Mouse (Mus musculus) forebrain, postnatal 0 days (tissue): ENCODE results near the gene Pla2g6. TPM values are rescaled to one million over a fixed set of nuclear protein-coding genes. Genes with fewer than 3 reads are reported as not detected.

Experiments
- ATAC-seq: fragments of 200-750 bp; cut with Nextera tagmentation; 2 replicates; pipeline ENCODE4 v1.8.0; 2017; ENCODE audit warnings: mild to moderate bottlenecking, moderate library complexity
- DNase-seq: peaks from one replicate; pipeline ENCODE4 v3.0.0-alpha.2; 2015
- H3K27ac ChIP-seq: fragments of 300-500 bp; sonication (generic); 2 replicates; pipeline ENCODE4 v1.5.1; 2014; ENCODE audit warnings: low read depth, mild to moderate bottlenecking, antibody characterized with exemption, low read length, moderate library complexity, mixed read lengths
- H3K27me3 ChIP-seq: fragments of 300-500 bp; sonication (generic); 2 replicates; pipeline ENCODE4 v1.6.1; 2014; ENCODE audit warnings: mild to moderate bottlenecking, low read length, mixed read lengths; ENCODE audit not compliant: insufficient read depth
- H3K36me3 ChIP-seq: fragments of 300-500 bp; sonication (generic); 2 replicates; pipeline ENCODE4 v1.6.1; 2014; ENCODE audit warnings: mild to moderate bottlenecking, moderate library complexity; ENCODE audit not compliant: insufficient read depth
- H3K4me1 ChIP-seq: fragments of 300-500 bp; sonication (generic); 2 replicates; pipeline ENCODE4 v1.6.1; 2014; ENCODE audit warnings: antibody characterized with exemption; ENCODE audit not compliant: insufficient read depth
- H3K4me2 ChIP-seq: fragments of 300-500 bp; sonication (generic); 2 replicates; pipeline ENCODE4 v1.6.1; 2014; ENCODE audit warnings: low read depth, mild to moderate bottlenecking, moderate library complexity
- H3K4me3 ChIP-seq: fragments of 300-500 bp; sonication (generic); 2 replicates; pipeline ENCODE4 v1.5.1; 2014; ENCODE audit warnings: low read depth, low read length, mixed read lengths
- H3K9ac ChIP-seq: fragments of 300-500 bp; sonication (generic); 2 replicates; pipeline ENCODE4 v1.6.1; 2014; ENCODE audit warnings: mild to moderate bottlenecking
- H3K9me3 ChIP-seq: fragments of 300-500 bp; sonication (generic); 2 replicates; pipeline ENCODE4 v1.6.1; 2016; ENCODE audit warnings: low read length
- CTCF ChIP-seq: sonication (generic); IDR thresholded peaks from 2 replicates; pipeline ENCODE4 v1.5.1; 2016; ENCODE audit warnings: antibody characterized with exemption, control low read depth, low read depth
- WGBS: fragments of 180-500 bp; shearing (Covaris S2); extraction: QIAGEN DNeasy Blood & Tissue Kit; methylation state at CpG from one replicate; pipeline ENCODE4 v1.1.7; 2014; 5-methylcytosine and 5-hydroxymethylcytosine counted together
- polyA plus RNA-seq: library from polyadenylated mRNA; unstranded; fragments of >200 nt; fragmentation: Nextera tagmentation; extraction: Ambion mirVana; gene quantifications from 2 replicates; pipeline ENCODE4 v1.2.1, GENCODE M21; 2015
- total RNA-seq: library from RNA; depleted of rRNA; stranded (reverse); fragments of >200 nt; gene quantifications from 2 replicates; pipeline ENCODE4 v1.2.3, GENCODE M21; 2014

The Pla2g6 gene
- total and polyA plus RNA-seq, 2 experiments from 2014 or later = 15.2 to 31.1 TPM

DNA sequence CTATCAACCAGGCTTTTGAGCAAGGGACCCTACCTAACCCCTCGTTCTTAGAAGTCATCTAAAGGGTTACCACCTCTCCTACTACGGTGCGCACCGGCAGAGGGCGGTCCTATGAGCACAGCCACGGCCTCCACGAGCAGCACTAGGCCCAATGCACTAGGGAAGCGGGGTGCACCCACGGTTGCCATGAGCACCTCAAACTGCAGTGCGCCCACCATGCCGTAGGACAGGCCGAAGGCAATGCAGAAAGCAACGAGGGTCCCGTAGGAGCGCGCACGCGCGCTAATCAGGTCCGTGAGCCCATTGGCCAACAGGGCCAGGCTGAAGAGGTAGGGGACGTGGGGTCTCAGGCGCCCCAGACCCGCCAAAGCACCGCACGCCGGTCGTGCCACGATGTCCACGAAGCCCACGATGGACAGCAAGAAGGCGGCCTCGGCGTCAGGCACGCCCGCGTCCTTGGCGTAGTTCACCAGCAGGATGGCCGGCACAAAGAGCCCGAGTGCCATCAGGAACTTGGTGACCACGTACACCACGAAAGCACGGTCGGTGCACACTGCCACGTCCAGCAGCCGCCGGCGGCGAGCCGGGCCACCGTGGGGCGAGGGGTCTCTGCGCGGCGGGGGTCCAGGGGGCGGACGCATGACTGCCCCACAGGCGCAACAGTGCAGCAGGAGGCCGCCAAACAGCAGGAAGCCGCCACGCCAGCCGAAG lies 76.3 kb downstream of the Pla2g6 start:
- whole genome bisulfite sequencing = 3% methylated on average over 61 of the region's 61 CpGs
- peak; percentile 66 for DNase-seq
- ATAC-seq = peak; percentile 83

DNA sequence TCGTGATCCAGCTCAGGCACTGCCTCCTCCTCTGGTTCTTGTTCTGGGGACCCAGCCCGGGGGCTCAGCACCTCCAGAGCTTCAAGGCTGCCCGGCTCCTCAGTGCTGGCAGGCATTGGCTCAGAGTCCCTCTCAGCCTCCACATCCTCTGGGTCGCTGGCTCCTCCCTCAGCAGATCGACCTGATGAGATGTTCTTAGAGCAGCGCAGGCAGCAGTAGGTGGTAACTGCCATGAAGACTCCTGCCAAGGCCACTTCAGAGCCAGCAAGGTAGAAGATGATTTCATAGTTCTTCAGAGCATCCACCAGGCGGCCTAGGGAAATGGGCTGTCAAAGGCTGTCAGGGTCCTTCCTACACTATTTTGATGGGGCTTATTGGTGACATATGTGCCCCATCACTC lies 77.0 kb downstream of the Pla2g6 start:
- Histone ChIP-seq H3K36me3 (peaks cover 34% of the 10 kb centered on the region), H3K27me3 (peaks cover 7% of the 10 kb centered on the region; the same call in 1 of the 2 replicates), H3K27ac (no peak overlapping the region), H3K9me3 (no peaks in the 10 kb centered on the region), H3K4me3 (no peak overlapping the region), H3K4me1 (peaks cover 6% of the 10 kb centered on the region; the same call in 1 of the 2 replicates), H3K4me2 (no peak overlapping the region), H3K9ac (no peak overlapping the region)
- TF ChIP-seq CTCF = no peak
- DNase-seq = no peak
- WGBS = 52% methylated on average over 7 of the region's 7 CpGs
- ATAC-seq = peak; percentile 12

More for the DNA sequence above, 76.3 kb downstream of the Pla2g6 start:
- no peaks in the 10 kb centered on the region for H3K9me3 ChIP-seq
- peaks cover 7% of the 10 kb centered on the region; the same call in 1 of the 2 replicates for H3K27me3 ChIP-seq
- no peak overlapping the region for H3K27ac ChIP-seq
- H3K4me2 ChIP-seq = peak overlapping the region; percentile 68
- H3K4me3 ChIP-seq = peak overlapping the region; percentile 32
- peaks cover 26% of the 10 kb centered on the region for H3K36me3 ChIP-seq
- TF ChIP-seq CTCF = peak; percentile 60
- peak overlapping the region; percentile 48 for H3K9ac ChIP-seq
- peaks cover 6% of the 10 kb centered on the region; the same call in 1 of the 2 replicates for H3K4me1 ChIP-seq

DNA sequence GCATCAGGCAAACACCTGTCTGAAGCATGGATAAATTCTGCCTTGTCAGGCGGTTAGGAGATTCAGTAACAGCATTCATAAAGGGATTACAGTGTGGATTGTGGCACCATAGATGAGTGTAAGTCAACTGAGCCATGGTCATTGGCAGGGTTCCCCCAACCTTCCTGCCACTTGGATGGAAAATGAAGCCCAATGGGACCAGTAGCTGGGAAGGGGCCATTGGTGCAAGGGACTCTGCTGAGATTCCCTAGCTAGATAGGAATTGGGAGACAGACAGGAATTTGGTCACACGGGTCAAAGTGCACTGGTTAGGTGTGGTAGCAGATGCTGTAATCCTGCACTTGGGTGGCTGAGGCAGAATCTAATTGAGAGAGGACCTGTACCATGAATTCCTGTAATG lies 78.0 kb downstream of the Pla2g6 start:
- WGBS = 85% methylated on average over 2 of the region's 2 CpGs
- TF ChIP-seq CTCF = no peak
- no peak overlapping the region for H3K9ac ChIP-seq
- H3K36me3 ChIP-seq = peaks cover 43% of the 10 kb centered on the region
- no peak overlapping the region for H3K27ac ChIP-seq
- H3K4me2 ChIP-seq = no peak overlapping the region
- H3K9me3 ChIP-seq = no peaks in the 10 kb centered on the region
- H3K4me1 ChIP-seq = peaks cover 6% of the 10 kb centered on the region; the same call in 1 of the 2 replicates
- ATAC-seq (no peak), DNase-seq (no peak)
- H3K4me3 ChIP-seq = no peak overlapping the region
- peaks cover 7% of the 10 kb centered on the region; the same call in 1 of the 2 replicates for H3K27me3 ChIP-seq

DNA sequence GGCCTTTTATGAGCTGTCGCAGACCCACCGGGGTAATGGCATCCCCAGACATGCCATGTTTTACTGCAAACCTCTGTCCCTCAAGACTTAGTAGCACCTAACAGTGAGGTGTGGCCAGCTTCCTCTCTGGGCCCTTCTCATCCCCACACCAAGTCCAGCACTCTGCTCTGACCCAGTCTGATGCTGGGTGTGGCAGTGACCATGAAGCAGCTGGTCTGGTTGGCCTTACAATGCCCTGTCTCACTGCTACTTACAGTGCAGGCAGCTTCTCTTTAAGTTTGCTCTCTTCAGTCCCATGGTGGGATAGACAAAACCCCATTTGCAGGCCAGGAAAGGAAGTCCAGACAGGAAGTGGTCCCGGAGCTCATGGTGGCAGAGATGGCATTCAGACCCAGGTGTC lies 82.9 kb downstream of the Pla2g6 start:
- ATAC-seq (no peak), DNase-seq (no peak)
- no peak overlapping the region for H3K9ac ChIP-seq
- WGBS = 90% methylated on average over 3 of the region's 3 CpGs
- H3K27ac ChIP-seq = no peak overlapping the region
- H3K9me3 ChIP-seq = no peaks in the 10 kb centered on the region
- no peak for TF ChIP-seq CTCF
- H3K27me3 ChIP-seq = no peaks in the 10 kb centered on the region
- peaks cover 72% of the 10 kb centered on the region for H3K36me3 ChIP-seq
- peaks cover 4% of the 10 kb centered on the region; the same call in 1 of the 2 replicates for H3K4me1 ChIP-seq
- no peak overlapping the region for H3K4me2 ChIP-seq
- H3K4me3 ChIP-seq = no peak overlapping the region

DNA sequence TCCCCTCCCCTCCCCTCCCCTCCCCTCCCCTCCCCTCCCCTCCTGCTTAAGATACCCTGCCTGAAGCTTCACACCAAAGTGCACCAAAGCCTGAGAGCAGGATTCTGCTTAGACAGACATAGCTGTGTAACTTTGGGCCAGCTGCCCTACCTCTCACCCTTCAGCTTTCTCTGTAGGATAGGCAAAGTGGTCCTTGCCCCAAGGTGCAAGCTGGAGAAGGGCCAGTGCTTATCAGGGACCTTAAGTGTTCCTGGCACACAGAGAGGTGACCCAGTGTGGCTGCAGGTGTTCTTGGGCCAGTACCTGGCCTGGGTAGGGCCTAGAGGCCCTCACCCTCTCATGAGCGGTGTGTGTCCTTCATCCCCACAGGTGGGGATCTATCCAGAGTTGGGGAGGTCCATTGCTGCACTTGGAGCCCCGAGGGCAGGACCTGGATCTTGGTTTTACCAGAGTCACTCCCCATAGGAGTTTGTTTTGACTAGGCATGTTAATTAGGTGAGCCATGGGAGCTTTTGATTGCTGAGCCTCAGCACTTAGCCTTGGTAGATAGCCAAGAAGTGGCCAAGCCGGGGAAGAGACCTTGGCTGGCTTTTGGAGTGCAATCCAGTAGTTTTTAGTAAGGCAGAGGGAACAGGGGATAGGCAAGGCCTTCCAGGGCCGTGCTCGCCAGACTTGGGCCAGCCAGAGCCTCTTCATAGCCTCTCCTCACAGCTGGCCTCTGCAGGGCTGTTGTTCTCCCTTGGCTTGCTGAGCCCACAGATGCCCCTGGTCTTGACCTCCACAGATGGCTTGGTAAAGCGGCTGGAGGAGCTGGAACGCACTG lies 83.9 kb downstream of the Pla2g6 start:
- Histone ChIP-seq H3K4me1 (peaks cover 4% of the 10 kb centered on the region; the same call in 1 of the 2 replicates), H3K9me3 (no peaks in the 10 kb centered on the region), H3K27ac (0 out of 2 replicates have a peak overlapping the region, but pooled peaks have one; percentile 40), H3K4me3 (no peak overlapping the region), H3K27me3 (no peaks in the 10 kb centered on the region), H3K36me3 (peaks cover 75% of the 10 kb centered on the region), H3K9ac (no peak overlapping the region), H3K4me2 (no peak overlapping the region)
- TF ChIP-seq CTCF = no peak
- WGBS = 58% methylated on average over 7 of the region's 7 CpGs
- ATAC-seq (no peak), DNase-seq (no peak)

DNA sequence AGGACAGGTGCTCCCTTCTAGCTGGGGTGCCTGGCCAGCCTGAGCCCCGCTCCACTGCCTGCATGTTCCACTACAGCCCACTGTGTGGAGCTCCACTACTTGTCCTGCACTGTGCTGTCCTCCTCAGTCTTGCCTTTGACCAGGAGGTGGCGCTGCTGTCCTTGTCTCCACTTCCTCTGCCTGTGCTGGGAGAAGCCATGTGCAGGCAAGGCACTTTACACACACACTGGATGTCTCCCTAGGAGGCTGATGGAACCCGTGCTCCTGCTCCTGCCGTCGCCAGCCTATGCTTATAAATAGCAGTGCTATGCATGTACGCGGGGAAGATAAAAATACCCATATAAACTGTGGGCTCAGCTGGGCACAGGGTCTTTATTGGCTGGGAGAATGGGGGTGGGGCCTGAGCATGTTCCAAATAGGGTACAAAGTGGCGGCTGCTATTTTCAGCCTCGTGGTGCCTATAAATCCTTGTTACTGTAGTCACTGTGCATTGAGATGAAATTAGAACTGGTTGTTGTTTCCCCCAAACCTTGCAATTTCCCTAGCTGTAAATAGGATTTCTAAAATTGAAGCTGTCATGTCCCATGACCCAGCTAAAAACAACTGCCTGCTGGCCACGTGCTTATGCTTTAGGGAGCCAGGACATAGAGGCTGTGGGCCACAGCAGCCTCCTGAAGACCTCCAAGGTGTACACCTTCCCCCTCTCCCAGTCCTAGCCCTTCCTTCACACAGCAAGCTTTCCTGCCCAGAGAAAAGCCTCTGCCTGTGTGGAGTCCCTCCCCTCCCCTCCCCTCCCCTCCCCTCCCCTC lies 84.8 kb downstream of the Pla2g6 start:
- TF ChIP-seq CTCF = peak; percentile 100
- H3K27ac ChIP-seq = peak overlapping the region; percentile 83
- peak; percentile 98 for DNase-seq
- peak; percentile 99 for ATAC-seq
- H3K27me3 ChIP-seq = no peaks in the 10 kb centered on the region
- H3K4me3 ChIP-seq = no peak overlapping the region
- no peaks in the 10 kb centered on the region for H3K9me3 ChIP-seq
- H3K4me2 ChIP-seq = no peak overlapping the region
- H3K4me1 ChIP-seq = peaks cover 4% of the 10 kb centered on the region; the same call in 1 of the 2 replicates
- H3K36me3 ChIP-seq = peaks cover 75% of the 10 kb centered on the region
- 5% methylated on average over 10 of the region's 10 CpGs for WGBS
- H3K9ac ChIP-seq = no peak overlapping the region
